ENCODE assay signal across 28 mouse cellular contexts in the genomic region with DNA sequence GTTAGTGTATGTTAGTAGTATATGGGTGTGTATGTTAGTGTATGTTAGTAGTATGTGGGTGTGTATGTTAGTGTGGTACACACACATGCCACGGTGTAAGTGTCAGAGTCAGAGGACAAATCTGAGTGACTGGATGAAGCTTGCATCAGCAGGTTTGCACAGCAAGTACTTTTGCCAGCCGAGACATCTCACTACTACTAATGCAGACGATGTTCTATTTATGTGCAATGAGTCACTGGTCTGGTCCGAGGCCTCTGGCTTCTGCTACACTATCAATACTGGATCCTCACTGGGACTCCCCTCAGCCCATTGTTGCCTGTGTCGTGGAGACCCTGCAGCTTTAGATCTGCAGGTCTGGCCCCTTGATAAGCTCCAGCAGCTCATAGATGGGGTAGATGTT. TPM values are rescaled to one million over a fixed set of nuclear protein-coding genes. Genes with fewer than 3 reads are reported as not detected.
DNase-seq lines count a peak whose midpoint lies in the region; ATAC-seq and TF ChIP-seq lines count a peak whose summit lies in the region.
"Had no signal": no experiment of that assay in that cellular context is flagged by ENCODE, and none has a peak within 500 bp of the region (broad histone marks: within the 10 kb centered on the region; RNA-seq: fewer than 3 reads in every experiment).

No protein-coding gene starts in this region.

- peak overlapping the region; percentile 66 for H3K27ac ChIP-seq in gastrocnemius, adult 2 months
- peak overlapping the region; percentile 81 to 86 for H3K27ac ChIP-seq in heart, embryonic 14.5 days (replicated peaks in 1 of 2; ENCODE audit: control insufficient read depth in 1 of 2, insufficient read depth in 1 of 2, low read depth in 2 of 2, low read length in 2 of 2)
- H3K27ac ChIP-seq in midbrain, embryonic 11.5 days (ENCODE audit: low read depth, low read length) = no peak overlapping the region
- no peak overlapping the region for H3K27ac ChIP-seq in midbrain, embryonic 14.5 days (replicated peaks; ENCODE audit: low read depth, low read length)
- H3K27ac ChIP-seq: embryonic facial prominence, embryonic 13.5 days; forebrain, embryonic 10.5 days; forebrain, embryonic 15.5 days; limb, embryonic 10.5 days; limb, embryonic 15.5 days; liver, embryonic 13.5 days; macrophage; midbrain, embryonic 15.5 days had no signal

- TF ChIP-seq CTCF in gastrocnemius, adult 2 months (IDR thresholded peaks at IDR 0.05) = no peak

- intact Hi-C loops in gastrocnemius, adult 2 months (cut with DNase I) = no loop called here
- intact Hi-C loops in left cerebral cortex, postnatal 14 days (cut with DNase I) = no loop called here

- no peak for DNase-seq in gastrocnemius, adult 2 months
- DNase-seq in gastrocnemius, postnatal 25 days = no peak
- DNase-seq in heart, adult 8-10 months (ENCODE audit: low spot score) = no peak
- DNase-seq in midbrain, embryonic 11.5 days (ENCODE audit: low spot score, missing footprints) = peak; percentile 39
- DNase-seq in midbrain, embryonic 14.5 days = no peak
- no peak for DNase-seq in left cerebral cortex, postnatal 14 days (ENCODE audit: low spot score in 2 of 2)
- DNase-seq: adrenal gland, adult 2 months; adrenal gland, postnatal 36 days; cerebellum, adult 18-20 months; cerebellum, postnatal 10 days; kidney, adult 8-10 months; kidney, postnatal 10 days; layer of hippocampus, postnatal 36 days; liver, embryonic 13.5 days; lung, adult 18-20 months; right cerebral cortex, postnatal 25 days; spleen, adult 18-20 months; thymus, postnatal 25 days had no signal

- H3K9ac ChIP-seq in heart, embryonic 14.5 days (ENCODE audit: low read length) = no peak overlapping the region
- H3K9ac ChIP-seq in midbrain, embryonic 11.5 days (ENCODE audit: low read length) = no peak overlapping the region
- no peak overlapping the region for H3K9ac ChIP-seq in midbrain, embryonic 14.5 days (replicated peaks; ENCODE audit: low read length)
- H3K9ac ChIP-seq: embryonic facial prominence, embryonic 13.5 days; forebrain, embryonic 15.5 days; limb, embryonic 15.5 days; liver, embryonic 13.5 days; midbrain, embryonic 15.5 days had no signal

- no peaks in the 10 kb centered on the region for H3K9me3 ChIP-seq in heart, embryonic 14.5 days (ENCODE audit: control insufficient read depth, low read length)
- H3K9me3 ChIP-seq in midbrain, embryonic 11.5 days (ENCODE audit: control insufficient read depth, low read length) = no peaks in the 10 kb centered on the region
- H3K9me3 ChIP-seq in midbrain, embryonic 14.5 days (ENCODE audit: control insufficient read depth, low read length) = no peaks in the 10 kb centered on the region
- H3K9me3 ChIP-seq: embryonic facial prominence, embryonic 13.5 days; forebrain, embryonic 10.5 days; forebrain, embryonic 15.5 days; limb, embryonic 10.5 days; limb, embryonic 15.5 days; liver, embryonic 13.5 days; midbrain, embryonic 15.5 days had no signal

- no peak overlapping the region for H3K4me2 ChIP-seq in heart, embryonic 14.5 days (ENCODE audit: low read length)
- no peak overlapping the region for H3K4me2 ChIP-seq in midbrain, embryonic 11.5 days
- H3K4me2 ChIP-seq in midbrain, embryonic 14.5 days (ENCODE audit: low read length) = no peak overlapping the region
- H3K4me2 ChIP-seq: embryonic facial prominence, embryonic 13.5 days; forebrain, embryonic 15.5 days; limb, embryonic 15.5 days; liver, embryonic 13.5 days; midbrain, embryonic 15.5 days had no signal

- H3K4me1 ChIP-seq in heart, embryonic 14.5 days (ENCODE audit: control insufficient read depth in 2 of 2, insufficient read depth in 2 of 2, low read length in 2 of 2) = peaks cover 2 to 3% of the 10 kb centered on the region in 2 experiments; a peak in 3 of 4 replicates
- no peaks in the 10 kb centered on the region for H3K4me1 ChIP-seq in midbrain, embryonic 11.5 days (ENCODE audit: control insufficient read depth, insufficient read depth, low read length)
- no peaks in the 10 kb centered on the region for H3K4me1 ChIP-seq in midbrain, embryonic 14.5 days (ENCODE audit: control insufficient read depth, insufficient read depth, low read length)
- H3K4me1 ChIP-seq: embryonic facial prominence, embryonic 13.5 days; forebrain, embryonic 10.5 days; forebrain, embryonic 15.5 days; limb, embryonic 10.5 days; limb, embryonic 15.5 days; liver, embryonic 13.5 days; midbrain, embryonic 15.5 days had no signal

- 20% methylated on average over 5 of the region's 5 CpGs for WGBS in heart, embryonic 14.5 days
- WGBS in midbrain, embryonic 11.5 days = 87% methylated on average over 5 of the region's 5 CpGs
- 91% methylated on average over 5 of the region's 5 CpGs for WGBS in midbrain, embryonic 14.5 days

- H3K36me3 ChIP-seq in heart, embryonic 14.5 days (ENCODE audit: control insufficient read depth, insufficient read depth, low read length) = peaks cover 48% of the 10 kb centered on the region
- H3K36me3 ChIP-seq in midbrain, embryonic 11.5 days (ENCODE audit: control insufficient read depth, insufficient read depth, low read length) = peaks cover 2% of the 10 kb centered on the region; the same call in 1 of the 2 replicates
- peaks cover 36% of the 10 kb centered on the region for H3K36me3 ChIP-seq in midbrain, embryonic 14.5 days (ENCODE audit: control insufficient read depth, insufficient read depth, low read length)

- H3K27me3 ChIP-seq in heart, embryonic 14.5 days (ENCODE audit: control insufficient read depth, insufficient read depth, low read length) = no peaks in the 10 kb centered on the region
- no peaks in the 10 kb centered on the region for H3K27me3 ChIP-seq in midbrain, embryonic 11.5 days (ENCODE audit: control insufficient read depth, insufficient read depth, low read length)
- no peaks in the 10 kb centered on the region for H3K27me3 ChIP-seq in midbrain, embryonic 14.5 days (ENCODE audit: control insufficient read depth, insufficient read depth, low read length)
- H3K27me3 ChIP-seq: embryonic facial prominence, embryonic 13.5 days; forebrain, embryonic 15.5 days; limb, embryonic 15.5 days; liver, embryonic 13.5 days; midbrain, embryonic 15.5 days had no signal

- peak; percentile 72; the same call in 1 of the 2 replicates for ATAC-seq in heart, embryonic 14.5 days (ENCODE audit: insufficient number of reproducible peaks, insufficient read depth, low FRiP score, low read depth)
- no peak for ATAC-seq in midbrain, embryonic 11.5 days (ENCODE audit: low FRiP score)
- ATAC-seq in midbrain, embryonic 14.5 days (ENCODE audit: low FRiP score, low TSS enrichment) = no peak
- ATAC-seq: forebrain, embryonic 15.5 days; intestine, embryonic 16.5 days; lung, postnatal 0 days; midbrain, embryonic 15.5 days had no signal

- no peak overlapping the region for H3K4me3 ChIP-seq in gastrocnemius, adult 2 months
- H3K4me3 ChIP-seq in heart, embryonic 14.5 days (ENCODE audit: control insufficient read depth in 1 of 2, insufficient read depth in 1 of 2, low read depth in 1 of 2, low read length in 2 of 2) = no peak overlapping the region
- H3K4me3 ChIP-seq in midbrain, embryonic 11.5 days (ENCODE audit: low read depth, low read length) = no peak overlapping the region
- H3K4me3 ChIP-seq in midbrain, embryonic 14.5 days (replicated peaks; ENCODE audit: low read depth, low read length) = no peak overlapping the region
- H3K4me3 ChIP-seq: embryonic facial prominence, embryonic 13.5 days; forebrain, embryonic 10.5 days; forebrain, embryonic 15.5 days; limb, embryonic 10.5 days; limb, embryonic 15.5 days; liver, embryonic 13.5 days; midbrain, embryonic 15.5 days had no signal

RNA-seq across cellular contexts. Expression of gene Ivns1abp, which starts 27.3 kb away (rescaled TPM):
- 100 to 1,000 TPM; 124 to 159 TPM for total RNA-seq in gastrocnemius, adult 2 months (2021)
- total RNA-seq in gastrocnemius, postnatal 25 days (2021) = 100 to 1,000 TPM in 1 of 2 experiments, 10 to 100 TPM in 1; 92.3 to 113 TPM
- 305 and 318 TPM in 2 replicates for polyA plus RNA-seq in heart, embryonic 14.5 days (2014; fragmentation: Nextera tagmentation; extraction: Ambion mirVana)
- total RNA-seq in heart, adult 8-10 months (2022) = 100 to 1,000 TPM; 828 to 896 (median 874) TPM
- 434 and 473 TPM in 2 replicates for polyA plus RNA-seq in midbrain, embryonic 11.5 days (2014; fragmentation: Nextera tagmentation; extraction: Ambion mirVana)
- polyA plus RNA-seq in midbrain, embryonic 14.5 days (2014; fragmentation: Nextera tagmentation; extraction: Ambion mirVana) = 182 and 297 TPM in 2 replicates
- total RNA-seq in left cerebral cortex, postnatal 14 days (2021) = 100 to 1,000 TPM; 125 to 135 TPM

RNA-seq across cellular contexts. Expression of gene Swt1, which starts 56.7 kb away (rescaled TPM):
- 10 to 100 TPM in 1 of 2 experiments, 1 to 10 TPM in 1; 7.1 to 12.0 TPM for total RNA-seq in gastrocnemius, adult 2 months (2021)
- 1 to 10 TPM; 8.4 to 9.9 TPM for total RNA-seq in gastrocnemius, postnatal 25 days (2021)
- 17.4 and 19.9 TPM in 2 replicates for polyA plus RNA-seq in heart, embryonic 14.5 days (2014; fragmentation: Nextera tagmentation; extraction: Ambion mirVana)
- 10 to 100 TPM in 3 of 4 experiments, 1 to 10 TPM in 1; 9.8 to 12.1 (median 10.7) TPM for total RNA-seq in heart, adult 8-10 months (2022)
- polyA plus RNA-seq in midbrain, embryonic 11.5 days (2014; fragmentation: Nextera tagmentation; extraction: Ambion mirVana) = 23.6 and 27.8 TPM in 2 replicates
- polyA plus RNA-seq in midbrain, embryonic 14.5 days (2014; fragmentation: Nextera tagmentation; extraction: Ambion mirVana) = 19.9 and 20.3 TPM in 2 replicates
- 1 to 10 TPM; 8.6 to 9.0 TPM for total RNA-seq in left cerebral cortex, postnatal 14 days (2021)

RNA-seq across cellular contexts. Expression of gene Trmt1l, which starts 56.8 kb away (rescaled TPM):
- total RNA-seq in gastrocnemius, adult 2 months (2021) = 10 to 100 TPM; 15.3 to 18.7 TPM
- 10 to 100 TPM; 12.8 to 12.9 TPM for total RNA-seq in gastrocnemius, postnatal 25 days (2021)
- 39.6 and 43.2 TPM in 2 replicates for polyA plus RNA-seq in heart, embryonic 14.5 days (2014; fragmentation: Nextera tagmentation; extraction: Ambion mirVana)
- total RNA-seq in heart, adult 8-10 months (2022) = 10 to 100 TPM; 18.7 to 26.2 (median 22.6) TPM
- polyA plus RNA-seq in midbrain, embryonic 11.5 days (2014; fragmentation: Nextera tagmentation; extraction: Ambion mirVana) = 54.3 and 56.7 TPM in 2 replicates
- polyA plus RNA-seq in midbrain, embryonic 14.5 days (2014; fragmentation: Nextera tagmentation; extraction: Ambion mirVana) = 31.1 and 42.8 TPM in 2 replicates
- total RNA-seq in left cerebral cortex, postnatal 14 days (2021) = 10 to 100 TPM; 24.6 to 27.6 TPM

Comparison
In these comparisons a context has a peak if more than half of its experiments do, and no peak if none do; other contexts are left out.
1. H3K27ac ChIP-seq: peak in gastrocnemius, adult 2 months (single experiment) and heart, embryonic 14.5 days (2 of 2); none in midbrain, embryonic 11.5 days (single experiment) and midbrain, embryonic 14.5 days (single experiment).
2. RNA of gene Ivns1abp, which starts 27.3 kb away (total RNA-seq): 828 to 896 TPM in heart, adult 8-10 months; 124 to 159 TPM in gastrocnemius, adult 2 months, 125 to 135 TPM in left cerebral cortex, postnatal 14 days and 92.3 to 113 TPM in gastrocnemius, postnatal 25 days; every median in the first group is over 4 times any median in the second.